Mouse (Mus musculus): ENCODE measurements around the gene Rcor3. TPM values are rescaled to one million over a fixed set of nuclear protein-coding genes. Genes with fewer than 3 reads are reported as not detected.

The Rcor3 gene
- polyA plus RNA-seq (2016; fragmentation: Nextera tagmentation; extraction: Ambion mirVana), result 16.0 and 19.0 TPM in 2 replicates

- WGBS, result under 1% methylated on average over 63 of the region's 88 CpGs
- H3K36me3 ChIP-seq, result no peaks in the 10 kb centered on the region
Measured at GRCm38 (mm10) chr1:192137926-192138910, at the start of gene Rcor3. Gene Rcor3 (minus strand): TSS chr1:192138062.

GRCm38 (mm10) chr1:192181696-192182257 lies 43.9 kb upstream of the Rcor3 start:
- 90% methylated on average over 4 of the region's 4 CpGs for WGBS
- no peaks in the 10 kb centered on the region for H3K9me3 ChIP-seq (replicated peaks)
- DNase-seq (ENCODE audit: low spot score), result no peak
- H3K36me3 ChIP-seq, result no peaks in the 10 kb centered on the region
- H3K27me3 ChIP-seq (ENCODE audit: low read depth, poor library complexity, severe bottlenecking), result no peaks in the 10 kb centered on the region
- no peak overlapping the region for H3K4me3 ChIP-seq
- no peaks in the 10 kb centered on the region for H3K4me1 ChIP-seq
- H3K27ac ChIP-seq (replicated peaks), result no peak overlapping the region

More at GRCm38 (mm10) chr1:192137926-192138910, at the start of gene Rcor3:
- H3K4me3 ChIP-seq, result peak within 1 kb of the TSS; percentile 87
- H3K27me3 ChIP-seq (ENCODE audit: low read depth, poor library complexity, severe bottlenecking), result no peaks in the 10 kb centered on the region
- DNase-seq (ENCODE audit: low spot score), result peak; percentile 83
- peak within 1 kb of the TSS; percentile 98 for H3K27ac ChIP-seq (replicated peaks)
- peaks cover 29% of the 10 kb centered on the region for H3K4me1 ChIP-seq
- H3K9me3 ChIP-seq (replicated peaks), result no peaks in the 10 kb centered on the region

- Histone ChIP-seq H3K27ac (replicated peaks) (no peak overlapping the region), H3K9me3 (replicated peaks) (no peaks in the 10 kb centered on the region), H3K27me3 (ENCODE audit: low read depth, poor library complexity, severe bottlenecking) (no peaks in the 10 kb centered on the region), H3K4me3 (no peak overlapping the region), H3K36me3 (no peaks in the 10 kb centered on the region), H3K4me1 (no peaks in the 10 kb centered on the region)
- WGBS, result 84% methylated on average over 3 of the region's 3 CpGs
- no peak for DNase-seq (ENCODE audit: low spot score)
Measured at GRCm38 (mm10) chr1:192179877-192180276, 42.0 kb upstream of the Rcor3 start.

- H3K4me1 ChIP-seq, result no peaks in the 10 kb centered on the region
- WGBS, result 94% methylated on average over 3 of the region's 3 CpGs
- no peak for DNase-seq (ENCODE audit: low spot score)
Measured at GRCm38 (mm10) chr1:192171477-192171876, 33.6 kb upstream of the Rcor3 start.

DNA sequence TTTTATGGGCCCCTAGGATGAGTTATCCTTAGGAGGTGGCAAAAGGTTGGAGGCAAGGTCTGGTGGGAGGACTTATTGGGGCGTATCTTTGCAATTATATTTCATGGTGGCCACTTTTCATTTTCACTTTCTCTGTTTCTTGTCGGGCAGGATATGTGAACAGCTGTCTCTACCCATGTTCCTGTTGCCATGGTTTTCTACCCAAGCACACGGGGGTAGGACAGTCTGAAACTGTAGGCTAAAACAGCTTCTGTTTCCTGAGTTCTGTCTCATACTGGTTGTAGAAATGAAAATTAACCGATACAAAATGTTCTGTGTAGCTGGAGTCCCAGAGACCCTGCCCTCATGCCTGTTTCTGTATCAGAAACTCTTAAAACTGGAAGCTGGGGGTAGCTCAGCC lies 13.3 kb upstream of the Rcor3 start:
- Histone ChIP-seq H3K4me3 (no peak overlapping the region), H3K9me3 (replicated peaks) (no peaks in the 10 kb centered on the region), H3K27me3 (ENCODE audit: low read depth, poor library complexity, severe bottlenecking) (no peaks in the 10 kb centered on the region), H3K27ac (replicated peaks) (no peak overlapping the region), H3K36me3 (no peaks in the 10 kb centered on the region), H3K4me1 (no peaks in the 10 kb centered on the region)
- 93% methylated on average over 4 of the region's 4 CpGs for WGBS
- DNase-seq (ENCODE audit: low spot score), result no peak

More at GRCm38 (mm10) chr1:192171477-192171876, 33.6 kb upstream of the Rcor3 start:
- no peaks in the 10 kb centered on the region for H3K27me3 ChIP-seq (ENCODE audit: low read depth, poor library complexity, severe bottlenecking)
- no peaks in the 10 kb centered on the region for H3K36me3 ChIP-seq
- H3K27ac ChIP-seq (replicated peaks), result no peak overlapping the region
- H3K9me3 ChIP-seq (replicated peaks), result no peaks in the 10 kb centered on the region
- no peak overlapping the region for H3K4me3 ChIP-seq

GRCm38 (mm10) chr1:192140313-192140712 lies 2.5 kb upstream of the Rcor3 start:
- Histone ChIP-seq H3K27ac (replicated peaks) (no peak overlapping the region), H3K4me3 (no peak overlapping the region), H3K4me1 (peaks cover 28% of the 10 kb centered on the region), H3K36me3 (no peaks in the 10 kb centered on the region), H3K9me3 (replicated peaks) (no peaks in the 10 kb centered on the region), H3K27me3 (ENCODE audit: low read depth, poor library complexity, severe bottlenecking) (no peaks in the 10 kb centered on the region)
- 93% methylated on average over 2 of the region's 2 CpGs for WGBS
- no peak for DNase-seq (ENCODE audit: low spot score)

DNA sequence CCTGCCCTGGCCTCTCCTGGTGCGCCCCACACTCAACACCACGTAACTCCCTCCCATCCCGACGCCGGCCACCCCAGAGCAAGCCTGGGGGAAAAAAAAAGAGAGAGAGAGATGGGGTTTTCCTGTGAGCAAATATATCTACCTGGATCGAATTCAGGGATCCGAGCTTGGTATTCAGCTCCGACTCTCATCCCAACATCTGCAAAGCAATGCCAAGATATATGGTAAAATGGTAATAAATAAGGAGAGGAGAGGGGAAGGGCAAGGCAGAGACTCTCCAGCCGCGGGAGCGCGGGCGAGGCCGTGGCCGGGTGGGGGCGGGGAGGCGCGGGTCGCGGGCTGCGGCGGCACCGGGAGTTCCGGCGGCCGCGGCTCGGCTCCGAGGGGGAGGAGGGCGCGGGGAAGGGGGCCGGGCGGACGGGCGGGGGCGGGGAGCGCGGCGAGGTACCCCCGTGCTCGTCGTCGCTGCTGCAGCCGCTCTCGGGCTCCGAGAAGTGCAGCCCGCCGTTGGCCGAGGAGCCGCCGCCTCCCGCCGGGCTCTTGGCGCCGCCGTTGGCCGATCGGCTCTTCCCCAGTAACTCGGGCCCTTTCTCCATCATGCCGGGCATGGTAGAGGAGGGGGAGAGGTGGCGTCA lies 454 bp downstream of the Rcor3 start:
- WGBS, result 1% methylated on average over 55 of the region's 61 CpGs
- no peaks in the 10 kb centered on the region for H3K27me3 ChIP-seq (ENCODE audit: low read depth, poor library complexity, severe bottlenecking)
- H3K4me1 ChIP-seq, result peaks cover 29% of the 10 kb centered on the region
- H3K9me3 ChIP-seq (replicated peaks), result no peaks in the 10 kb centered on the region
- H3K4me3 ChIP-seq, result peak overlapping the region; percentile 87
- H3K36me3 ChIP-seq, result no peaks in the 10 kb centered on the region
- no peak for DNase-seq (ENCODE audit: low spot score)
- peak overlapping the region; percentile 98 for H3K27ac ChIP-seq (replicated peaks)

GRCm38 (mm10) chr1:192136561-192137290 lies 1.1 kb downstream of the Rcor3 start:
- peak; percentile 87 for DNase-seq (ENCODE audit: low spot score)
- Histone ChIP-seq H3K27me3 (ENCODE audit: low read depth, poor library complexity, severe bottlenecking) (no peaks in the 10 kb centered on the region), H3K4me3 (peak overlapping the region; percentile 87), H3K9me3 (replicated peaks) (no peaks in the 10 kb centered on the region), H3K4me1 (peaks cover 29% of the 10 kb centered on the region), H3K27ac (replicated peaks) (peak overlapping the region; percentile 98), H3K36me3 (no peaks in the 10 kb centered on the region)
- under 1% methylated on average over 55 of the region's 55 CpGs for WGBS

DNA sequence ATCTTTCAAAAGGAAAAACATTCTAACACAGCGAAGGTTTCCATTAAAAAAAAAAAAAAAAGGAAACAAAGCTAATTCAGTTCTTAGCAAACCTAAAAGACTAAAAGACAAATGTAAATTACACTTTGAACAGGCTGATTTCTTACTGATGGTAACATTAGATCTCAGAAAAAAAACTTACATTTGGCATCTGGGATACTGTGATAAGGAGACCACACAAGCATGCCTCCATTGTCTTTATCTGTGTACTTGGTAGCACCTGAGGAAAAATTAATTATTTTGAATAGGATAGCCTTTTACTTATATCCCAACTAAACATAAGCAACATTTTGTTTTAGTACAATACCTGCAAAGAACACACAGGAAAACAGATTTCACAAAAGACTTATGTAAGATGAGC lies 7.7 kb downstream of the Rcor3 start:
- no peaks in the 10 kb centered on the region for H3K27me3 ChIP-seq (ENCODE audit: low read depth, poor library complexity, severe bottlenecking)
- H3K4me3 ChIP-seq, result no peak overlapping the region
- WGBS, result 91% methylated on average over 1 of the region's 1 CpGs
- H3K27ac ChIP-seq (replicated peaks), result no peak overlapping the region
- H3K9me3 ChIP-seq (replicated peaks), result no peaks in the 10 kb centered on the region
- H3K36me3 ChIP-seq, result peaks cover 26% of the 10 kb centered on the region
- no peak for DNase-seq (ENCODE audit: low spot score)
- H3K4me1 ChIP-seq, result 0 out of 2 replicates have a peak, but pooled peaks cover under 1% of the 10 kb centered on the region

GRCm38 (mm10) chr1:192128343-192128742 lies 9.5 kb downstream of the Rcor3 start:
- Histone ChIP-seq H3K27ac (replicated peaks) (no peak overlapping the region), H3K9me3 (replicated peaks) (no peaks in the 10 kb centered on the region), H3K4me1 (no peaks in the 10 kb centered on the region), H3K4me3 (no peak overlapping the region), H3K27me3 (ENCODE audit: low read depth, poor library complexity, severe bottlenecking) (no peaks in the 10 kb centered on the region), H3K36me3 (peaks cover 40% of the 10 kb centered on the region)
- DNase-seq (ENCODE audit: low spot score), result no peak
- WGBS, result 97% methylated on average over 8 of the region's 8 CpGs

GRCm38 (mm10) chr1:192125761-192126160 lies 12.1 kb downstream of the Rcor3 start:
- H3K27me3 ChIP-seq (ENCODE audit: low read depth, poor library complexity, severe bottlenecking), result no peaks in the 10 kb centered on the region
- WGBS, result 94% methylated on average over 6 of the region's 6 CpGs
- no peak overlapping the region for H3K4me3 ChIP-seq
- H3K9me3 ChIP-seq (replicated peaks), result no peaks in the 10 kb centered on the region
- peaks cover 63% of the 10 kb centered on the region for H3K36me3 ChIP-seq
- DNase-seq (ENCODE audit: low spot score), result no peak
- no peaks in the 10 kb centered on the region for H3K4me1 ChIP-seq
- H3K27ac ChIP-seq (replicated peaks), result no peak overlapping the region

GRCm38 (mm10) chr1:192116262-192116661 lies 21.6 kb downstream of the Rcor3 start:
- WGBS, result 94% methylated on average over 6 of the region's 6 CpGs
- DNase-seq (ENCODE audit: low spot score), result no peak
- Histone ChIP-seq H3K4me3 (no peak overlapping the region), H3K36me3 (peaks cover 90% of the 10 kb centered on the region), H3K27me3 (ENCODE audit: low read depth, poor library complexity, severe bottlenecking) (no peaks in the 10 kb centered on the region), H3K4me1 (no peaks in the 10 kb centered on the region), H3K27ac (replicated peaks) (no peak overlapping the region), H3K9me3 (replicated peaks) (no peaks in the 10 kb centered on the region)

All from midbrain, embryonic 10.5 days (tissue).